Mouse (Mus musculus): ENCODE measurements around the gene Fam204a. TPM values are rescaled to one million over a fixed set of nuclear protein-coding genes. Genes with fewer than 3 reads are reported as not detected.

The Fam204a gene
- 10 to 100 TPM; 32.7 to 36.9 TPM for total RNA-seq (2021)
- long read RNA-seq, experiment 1, transcript Fam204a-201 (8 exons, 2,035 nt), result major isoform, 9 of 42 reads
- long read RNA-seq, experiment 1, partial matches to known transcripts, result 0 of 42 reads
- long read RNA-seq, experiment 1, other reads (novel, unspliced or antisense), result 27 of 42 reads
- long read RNA-seq, experiment 2, transcript Fam204a-201 (8 exons, 2,035 nt), result major isoform, 16 of 55 reads
- long read RNA-seq, experiment 2, partial matches to known transcripts, result 2 of 55 reads
- long read RNA-seq, experiment 2, other reads (novel, unspliced or antisense), result 31 of 55 reads

DNA sequence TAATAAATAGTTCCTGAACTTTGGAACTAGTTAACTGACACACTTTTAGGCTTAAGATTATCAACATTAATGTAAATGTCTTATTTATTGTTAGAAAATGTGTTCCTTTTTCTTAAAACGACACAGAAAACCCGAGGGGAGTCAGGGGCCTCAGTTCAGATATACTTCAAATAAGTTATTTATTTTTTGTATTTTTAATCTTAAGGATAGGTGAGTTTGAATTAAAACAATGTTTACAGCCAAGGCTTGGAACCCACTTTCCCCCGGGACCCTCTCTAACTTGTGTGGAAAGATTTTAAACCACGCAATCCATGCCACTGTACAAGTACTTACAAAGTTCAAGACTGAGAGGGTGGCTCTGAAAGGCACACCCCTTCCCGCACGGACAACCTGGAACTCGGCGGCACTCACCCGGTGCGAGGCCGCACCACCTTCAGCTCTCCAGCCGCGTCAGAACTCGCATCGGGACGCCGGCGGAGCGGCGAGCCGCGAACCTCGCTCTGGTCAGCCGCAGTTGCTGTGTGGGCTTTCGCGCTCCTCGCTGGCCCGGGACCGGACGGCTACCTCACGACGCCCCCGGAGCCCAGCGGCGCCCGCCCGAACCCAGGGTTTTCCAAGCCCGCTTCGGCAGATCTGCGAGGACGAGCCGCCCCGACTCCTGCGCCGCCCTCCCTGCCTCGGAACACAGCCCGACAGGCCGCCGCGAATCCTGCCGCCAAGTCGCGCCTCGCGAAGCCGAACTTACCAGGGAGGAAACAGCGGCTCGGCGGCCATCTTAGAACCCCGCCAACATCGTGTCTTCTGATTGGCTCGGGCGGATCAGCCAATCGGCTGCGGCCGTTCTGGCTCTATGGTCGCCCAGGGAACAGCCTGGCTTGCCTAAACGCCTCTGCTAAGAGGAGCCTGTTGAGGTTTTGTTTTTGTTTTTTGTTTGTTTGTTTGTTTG lies at the start of gene Fam204a:
Fam204a (minus strand) TSS at position 803 of the 946 bp plus-strand sequence.
- peak; percentile 95 for DNase-seq

DNA sequence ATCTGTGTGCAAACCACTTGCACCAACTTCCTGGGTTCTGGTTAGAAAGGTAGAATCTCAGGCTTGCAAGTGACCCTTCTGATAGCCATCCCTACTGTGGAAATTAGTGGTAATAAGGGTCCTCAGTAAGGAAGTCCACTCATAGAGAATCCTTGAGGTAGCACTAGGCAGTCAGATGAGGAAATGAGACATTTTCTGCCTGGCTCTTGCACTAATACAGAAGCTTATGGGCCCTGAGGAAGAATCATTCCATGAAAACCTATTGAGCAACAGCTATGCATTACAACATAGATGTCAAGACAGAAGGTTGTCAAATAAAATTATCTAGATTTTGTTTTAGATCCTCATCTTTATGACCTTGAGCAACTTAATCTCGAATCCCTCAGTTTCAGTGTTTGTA lies 39.3 kb upstream of the Fam204a start:
- DNase-seq, result no peak

DNA sequence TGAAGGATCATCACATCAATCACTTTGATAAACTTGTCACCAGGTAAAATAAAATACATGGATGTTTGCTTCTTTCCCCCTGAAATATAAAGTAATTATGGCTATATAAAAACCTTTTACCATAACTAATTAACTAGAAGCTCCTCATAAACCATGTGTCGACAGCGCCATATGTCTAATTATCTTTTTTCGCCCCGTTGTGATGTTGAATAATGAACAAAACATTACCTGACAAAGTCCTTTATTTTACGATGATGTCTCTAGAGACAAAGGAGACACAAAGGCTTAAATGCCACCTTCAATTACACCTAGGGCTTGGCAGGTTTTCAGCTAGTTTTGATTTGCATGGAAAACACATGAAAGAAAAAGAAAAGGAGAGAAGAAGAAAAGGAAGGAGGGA lies 34.2 kb upstream of the Fam204a start:
- DNase-seq, result no peak

DNA sequence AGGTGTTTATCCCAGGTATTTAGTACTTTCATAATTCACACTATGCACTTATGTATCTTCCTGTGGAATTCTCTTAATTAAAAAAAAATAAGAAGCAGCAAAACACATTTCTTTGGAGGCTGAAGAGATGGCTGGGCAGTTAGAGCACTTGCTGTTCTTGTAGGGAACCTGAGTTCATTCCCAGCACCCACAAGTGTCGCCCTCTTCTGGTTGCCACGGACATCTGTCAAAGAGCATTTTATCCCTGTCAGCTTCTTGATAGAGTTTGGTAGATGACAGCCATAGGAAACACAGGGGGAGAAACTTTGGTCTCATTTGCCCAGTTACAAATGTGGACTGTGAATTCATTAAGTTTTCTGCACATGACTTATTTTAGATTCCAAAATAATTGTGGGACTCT lies 25.5 kb upstream of the Fam204a start:
- DNase-seq, result no peak

DNA sequence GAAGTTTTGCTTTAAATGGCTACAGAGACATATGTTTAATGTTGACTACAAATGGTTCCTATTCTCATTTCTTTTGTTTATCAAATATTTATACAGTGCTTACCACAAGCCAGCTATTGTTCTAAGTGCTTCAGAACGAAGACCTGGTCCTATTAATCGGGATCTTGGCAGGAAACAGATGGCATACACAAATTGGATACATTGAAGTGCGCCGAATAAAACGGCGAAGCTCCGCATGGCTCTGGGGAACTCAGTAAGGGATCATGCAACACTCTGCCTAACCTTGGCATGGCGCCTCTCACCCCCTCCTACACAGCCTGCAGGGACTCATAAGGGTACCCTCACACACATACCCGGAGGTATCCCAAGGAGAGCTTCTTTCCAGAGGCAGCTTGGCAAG lies 24.7 kb upstream of the Fam204a start:
- DNase-seq, result no peak

DNA sequence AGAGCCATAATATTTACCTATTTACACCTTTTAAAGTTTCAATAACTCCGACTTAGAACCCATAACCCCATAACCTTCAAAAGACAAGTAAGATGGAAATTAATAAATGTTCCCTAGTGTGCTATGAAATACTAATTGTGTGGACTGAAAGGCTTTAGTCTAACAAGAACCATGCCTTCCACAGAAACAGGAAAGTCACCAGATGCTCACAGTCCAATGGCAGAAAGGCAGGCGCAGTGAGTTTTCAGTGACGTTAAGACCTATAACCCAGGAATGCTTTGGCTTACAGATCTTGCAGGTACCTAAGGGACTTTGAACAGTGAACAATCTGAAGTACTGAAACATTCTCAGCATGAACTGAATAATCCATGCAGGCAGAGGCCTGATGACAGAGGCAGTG lies 18.7 kb upstream of the Fam204a start:
- no peak for DNase-seq

DNA sequence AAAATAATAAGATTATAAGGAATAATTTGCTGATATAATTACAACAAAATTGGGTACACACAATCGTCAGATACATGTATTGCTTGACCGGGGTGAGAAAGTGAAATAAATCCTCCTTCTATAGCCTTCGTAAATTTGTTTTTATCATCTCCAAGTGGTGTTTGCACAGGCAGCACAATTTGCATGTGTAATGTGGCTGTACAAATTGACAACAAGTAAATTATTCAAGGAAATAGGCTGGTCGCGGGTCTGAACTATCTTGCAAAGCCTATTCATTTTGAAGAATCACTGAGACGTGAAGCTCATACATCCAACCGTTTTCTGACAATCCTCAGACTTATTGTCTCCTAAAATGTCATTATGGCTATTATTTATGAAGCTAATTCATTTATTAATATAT lies 16.1 kb upstream of the Fam204a start:
- no peak for DNase-seq

DNA sequence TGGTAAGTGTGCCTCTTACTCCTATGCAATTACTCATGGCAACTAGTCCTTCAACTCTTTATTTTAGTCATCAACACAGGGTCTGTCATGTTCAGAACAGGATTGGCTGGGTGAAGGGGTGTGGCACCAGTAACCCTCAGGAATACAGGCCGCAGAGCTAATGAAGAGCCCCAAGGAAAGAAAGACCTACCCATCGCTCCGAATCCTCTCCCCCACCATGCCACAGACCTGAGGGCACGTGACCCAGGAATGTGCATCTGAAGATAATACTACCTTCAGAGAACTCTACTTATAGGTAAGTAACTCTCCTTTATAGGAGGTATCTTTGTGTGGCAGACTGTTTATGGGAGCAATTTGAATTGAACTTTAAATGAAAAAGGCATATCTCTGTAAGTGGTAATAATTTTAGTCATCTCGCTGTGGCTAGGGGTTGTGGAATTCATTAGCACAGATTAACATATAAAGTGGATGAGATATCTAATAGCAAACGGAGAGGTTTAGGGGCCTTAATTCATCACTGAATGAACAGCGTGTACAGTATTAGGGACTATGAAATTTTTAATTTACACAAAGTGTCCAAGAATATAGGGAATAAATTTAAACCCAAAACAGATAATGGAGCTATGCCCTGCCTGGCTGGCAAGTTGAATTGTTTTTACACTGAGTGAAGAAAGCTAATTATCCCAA lies 15.6 kb upstream of the Fam204a start:
- DNase-seq, result no peak

DNA sequence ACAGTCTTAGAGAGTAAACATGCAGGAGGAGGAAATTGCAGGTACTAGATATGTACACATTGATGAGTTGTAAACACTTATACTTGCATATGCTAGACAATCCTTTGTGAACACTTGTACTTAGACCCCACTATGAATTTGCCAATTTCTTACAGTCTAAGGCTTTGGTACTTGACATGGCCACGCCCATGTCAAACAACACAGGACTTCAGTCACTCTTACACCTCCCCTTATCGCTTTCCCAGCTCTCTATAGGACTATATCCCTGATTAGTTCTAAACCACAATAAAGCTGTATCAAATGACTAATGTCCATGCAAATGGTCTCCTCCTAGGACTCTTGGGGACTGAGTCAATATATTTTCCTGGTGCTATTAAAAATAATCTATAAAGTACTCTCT lies 5.0 kb upstream of the Fam204a start:
- no peak for DNase-seq

DNA sequence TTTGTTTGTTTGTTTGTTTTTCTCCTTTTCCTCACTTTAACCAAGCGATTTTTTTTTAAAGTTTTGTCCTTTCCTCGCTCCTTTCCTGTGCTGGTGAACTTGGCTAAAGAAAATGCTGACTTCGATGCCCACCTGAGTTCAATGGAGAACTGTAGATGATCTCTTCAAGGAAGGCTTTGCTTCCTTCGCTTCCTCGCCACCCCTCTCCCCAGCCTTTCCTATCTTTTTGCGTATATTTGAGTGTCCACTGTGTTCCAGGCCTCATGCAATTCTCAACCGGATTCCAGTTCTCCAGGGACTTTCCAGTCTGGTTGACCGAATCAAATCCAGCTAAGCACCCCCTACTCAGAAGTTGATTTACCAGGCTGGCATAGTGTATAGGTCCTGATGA lies 339 bp upstream of the Fam204a start:
- no peak for DNase-seq

DNA sequence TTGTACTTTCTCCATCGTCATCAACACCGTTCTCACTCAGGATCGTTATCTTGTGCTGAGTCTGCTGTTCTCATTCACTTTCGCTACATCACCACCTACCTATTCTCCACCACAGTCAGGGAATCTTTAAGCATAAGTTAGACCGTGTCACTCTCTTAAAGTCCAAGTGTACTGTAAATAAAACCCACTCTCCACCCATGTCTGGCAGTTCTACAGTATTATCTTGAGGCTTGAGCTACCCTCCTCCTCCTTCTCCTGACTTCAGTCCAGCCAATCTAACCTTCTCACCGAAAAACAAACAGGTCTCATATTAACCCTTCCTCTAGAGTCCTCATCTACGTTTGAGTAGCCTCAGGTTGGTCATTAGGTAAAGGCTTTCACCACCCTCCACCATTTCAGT lies 7.1 kb downstream of the Fam204a start:
- no peak for DNase-seq

DNA sequence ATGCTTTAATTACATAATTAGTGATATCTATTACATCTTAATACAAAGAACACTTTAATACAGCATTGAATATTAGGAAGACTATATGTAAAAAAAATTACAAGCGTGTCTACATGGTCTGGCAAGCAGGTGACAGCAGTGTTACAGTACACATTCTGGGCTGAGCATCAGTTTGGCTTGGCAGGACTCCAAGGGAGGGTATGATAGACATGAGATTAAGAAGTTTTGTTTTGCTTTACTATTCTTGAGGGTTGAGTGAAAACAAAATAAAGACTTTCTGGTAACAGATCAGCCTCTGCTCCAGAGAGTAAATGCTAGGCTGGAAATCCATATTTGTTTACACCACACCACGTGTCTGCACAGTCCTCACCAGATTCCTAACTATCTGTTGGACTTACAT lies 8.5 kb downstream of the Fam204a start:
- DNase-seq, result no peak

DNA sequence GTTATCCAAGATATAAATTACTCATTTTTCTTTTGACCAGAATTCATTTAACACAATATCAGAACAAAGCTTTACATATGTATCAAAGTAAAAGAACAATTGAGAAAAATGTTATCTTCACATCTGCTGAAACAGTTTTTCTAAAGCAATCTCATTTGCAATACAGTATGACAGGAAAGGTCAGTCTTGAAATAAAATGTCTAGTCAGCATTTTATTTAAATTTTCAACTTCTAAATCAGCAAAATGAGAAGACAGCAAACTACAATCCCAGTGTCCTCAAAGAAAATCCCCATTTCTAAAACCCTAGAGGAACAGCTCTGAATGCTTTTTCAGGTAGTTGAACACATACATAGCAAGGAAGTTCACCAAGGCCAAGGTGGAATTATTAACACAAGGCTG lies 18.3 kb downstream of the Fam204a start:
- DNase-seq, result no peak

DNA sequence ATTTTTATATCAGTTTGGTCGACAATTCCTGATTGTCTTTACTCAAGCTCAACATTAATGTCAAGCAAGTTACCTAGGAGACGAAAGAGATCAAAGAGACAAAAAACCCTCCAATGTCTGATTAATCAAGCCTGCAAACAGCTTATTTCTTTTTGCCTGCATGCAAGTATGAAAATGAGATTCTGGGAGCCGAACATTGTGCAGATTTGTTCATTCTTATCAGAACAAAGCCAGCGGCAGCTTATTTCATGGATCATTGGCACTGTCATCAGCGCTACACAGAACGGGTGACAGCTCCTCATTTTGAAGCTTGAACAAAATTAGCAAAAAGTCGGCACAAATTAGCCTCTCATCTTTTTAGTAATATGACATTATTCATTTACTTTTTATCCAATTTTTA lies 22.3 kb downstream of the Fam204a start:
- DNase-seq, result no peak

DNA sequence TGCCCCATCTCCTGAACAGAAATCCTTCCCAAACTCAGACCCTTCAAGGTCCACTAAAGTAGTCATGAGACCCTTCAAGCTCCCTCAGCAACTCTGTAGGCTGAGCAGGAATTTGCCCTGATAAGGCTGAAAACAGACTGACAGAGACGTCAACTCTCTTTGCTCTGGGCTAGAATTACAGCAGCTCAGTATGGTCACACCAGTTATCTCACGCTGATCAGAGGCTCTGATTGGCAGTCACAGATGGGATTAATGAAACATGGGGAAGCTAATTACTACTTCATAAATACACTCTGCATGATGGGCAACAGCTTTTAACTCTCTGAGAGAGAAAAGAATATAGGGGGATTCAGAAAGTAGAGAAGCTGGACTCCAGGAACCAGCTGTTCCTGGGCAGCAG lies 26.2 kb downstream of the Fam204a start:
- no peak for DNase-seq

DNA sequence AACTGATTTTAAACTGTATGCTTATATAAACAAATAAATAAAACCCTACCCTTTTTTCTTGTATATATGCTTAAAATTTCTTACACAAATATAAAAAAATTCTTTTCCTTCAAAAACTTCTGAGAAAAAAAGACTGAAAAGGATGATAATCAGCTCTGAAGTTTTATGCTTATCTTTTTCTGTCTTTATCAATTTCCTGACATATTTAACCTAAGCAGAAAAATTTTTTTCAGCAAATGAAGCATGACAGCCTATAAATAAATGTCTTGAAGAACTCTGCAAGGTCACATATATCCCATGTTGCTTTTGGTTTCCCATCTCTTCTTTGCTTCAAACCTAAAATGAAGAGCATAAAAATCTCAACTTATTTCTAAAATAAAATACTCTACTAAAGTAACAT lies 27.3 kb downstream of the Fam204a start:
- DNase-seq, result no peak

DNA sequence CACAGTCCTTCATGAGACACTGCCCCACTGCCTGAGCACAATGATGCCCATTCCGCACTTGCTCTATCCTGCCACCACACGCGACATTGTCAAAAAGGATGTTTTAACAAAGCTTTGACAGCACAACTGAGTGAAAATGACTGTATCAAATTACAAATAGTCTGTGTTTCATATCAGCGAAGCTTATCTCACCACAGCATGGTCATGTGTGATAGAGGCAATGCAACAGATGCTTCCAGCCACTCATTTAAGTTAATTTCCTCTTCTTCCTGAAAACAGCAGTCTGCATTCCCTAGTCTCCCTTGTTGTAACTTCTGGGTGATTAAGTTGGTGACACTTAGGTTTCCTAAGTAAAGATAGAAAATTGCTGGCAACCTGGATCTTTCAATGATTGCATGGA lies 33.7 kb downstream of the Fam204a start:
- DNase-seq, result no peak

DNA sequence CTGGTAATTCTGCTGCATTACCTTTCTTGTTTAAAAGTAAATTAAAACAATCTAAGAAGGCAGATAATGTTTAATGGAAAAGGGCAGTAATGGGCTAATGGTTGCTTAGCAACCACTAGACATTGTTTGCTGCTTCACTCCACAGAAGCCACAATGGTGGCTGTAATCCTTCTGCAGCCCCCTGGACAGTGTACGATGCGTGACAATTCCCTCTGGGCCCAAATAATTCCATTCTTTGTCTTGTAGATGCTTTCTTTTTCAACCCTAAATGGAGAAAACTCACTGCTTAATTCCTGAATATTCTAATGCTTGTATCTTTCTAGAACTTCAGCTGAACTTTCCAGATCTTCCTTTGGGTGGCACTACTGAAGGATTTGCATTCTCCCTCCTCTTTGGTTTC lies 37.3 kb downstream of the Fam204a start:
- no peak for DNase-seq

DNA sequence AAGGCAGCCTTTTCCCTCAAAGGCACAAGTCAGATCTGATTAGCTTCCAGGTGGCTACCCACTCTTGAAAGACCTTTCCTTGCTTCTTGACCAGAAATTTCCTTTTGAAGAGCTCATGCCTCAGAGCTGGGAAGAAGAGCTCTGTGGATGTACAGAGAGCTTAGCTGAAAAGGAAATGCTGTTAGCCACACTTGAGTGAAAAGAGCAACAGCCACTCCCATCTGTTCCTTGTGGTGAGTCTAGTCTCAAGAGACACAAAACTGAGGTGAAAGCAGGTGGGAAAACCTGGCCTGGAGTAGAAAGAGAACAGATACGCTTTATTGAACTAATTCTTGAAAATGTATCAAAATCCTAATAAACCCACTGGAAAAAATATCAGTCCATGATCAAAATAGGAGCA lies 43.6 kb downstream of the Fam204a start:
- DNase-seq, result no peak

DNA sequence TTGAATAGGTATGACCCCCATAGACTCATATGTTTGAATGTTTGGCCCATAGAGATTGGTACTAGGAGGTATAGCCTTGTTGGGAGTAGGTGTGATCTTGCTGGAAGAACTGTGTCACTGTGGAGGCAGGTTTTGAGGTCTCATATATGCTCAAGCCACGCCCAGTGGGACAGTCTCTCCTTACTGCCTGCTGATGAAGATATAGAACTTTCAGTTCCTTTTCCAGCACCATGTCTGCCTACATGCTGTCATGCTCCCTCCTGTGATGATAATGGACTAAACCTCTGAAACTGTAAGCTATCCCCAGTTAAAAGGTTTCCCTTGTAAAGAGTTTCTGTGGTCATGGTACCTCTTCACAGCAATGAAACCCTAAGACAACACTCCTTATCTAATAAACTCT lies 44.3 kb downstream of the Fam204a start:
- DNase-seq, result no peak

DNA sequence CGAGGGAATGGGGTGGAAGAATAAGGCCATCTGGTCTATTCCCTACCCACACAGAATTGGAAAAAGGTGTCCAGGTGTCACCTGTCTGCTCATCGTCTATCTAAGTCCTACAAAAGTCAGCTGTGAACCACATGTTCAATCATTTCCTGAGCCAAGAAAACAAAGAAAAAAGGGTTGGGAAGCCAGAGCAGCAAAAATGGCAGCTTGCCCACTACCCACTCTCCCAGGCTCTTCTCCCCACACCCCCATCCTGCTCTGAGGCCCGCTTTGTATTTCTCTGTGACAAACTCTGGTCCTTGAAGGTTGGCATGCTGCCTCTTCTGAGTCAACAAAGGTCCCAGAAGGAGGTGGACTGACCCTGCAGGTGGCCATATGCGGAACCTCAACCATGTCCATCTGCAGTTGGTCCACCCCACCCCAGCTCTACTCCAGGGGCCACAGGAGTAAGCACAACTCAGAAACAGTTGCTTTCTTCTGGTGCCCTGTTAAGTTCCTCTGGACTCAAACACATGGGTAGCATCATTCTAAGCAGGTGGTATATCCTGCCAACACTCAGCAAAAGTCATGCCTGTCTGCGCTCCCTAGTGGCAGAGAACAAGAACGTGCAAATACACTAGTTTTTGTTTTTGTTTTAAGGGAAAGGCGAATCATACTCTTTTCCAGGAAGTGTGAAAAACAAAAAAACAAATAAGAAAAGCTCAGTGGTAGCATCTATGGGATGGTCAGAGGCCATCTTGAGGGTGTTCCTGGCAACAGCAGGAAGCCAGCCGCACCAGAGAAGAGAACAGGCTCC lies 47.5 kb downstream of the Fam204a start:
- no peak for DNase-seq

DNA sequence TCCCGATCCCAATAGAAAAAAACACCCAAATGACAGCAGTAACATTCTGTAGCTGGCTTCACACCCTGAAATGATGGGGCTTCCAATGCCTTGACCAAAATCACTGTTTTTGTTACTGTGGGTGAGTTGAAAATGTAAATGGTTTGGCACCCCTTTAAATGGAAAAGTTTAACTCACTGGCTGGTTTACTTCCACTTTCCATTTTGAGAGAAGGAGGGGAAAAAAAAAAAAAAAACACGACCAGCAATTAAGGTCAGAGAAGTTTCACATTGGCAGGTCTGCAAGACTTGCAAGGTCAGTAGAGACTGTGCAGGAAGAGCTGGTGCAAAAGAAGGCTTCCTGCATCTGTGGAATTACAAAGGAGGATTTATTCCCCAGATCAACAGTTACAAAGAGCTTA lies 61.1 kb downstream of the Fam204a start:
- DNase-seq, result no peak

All from gastrocnemius, postnatal 10 days (tissue).